Mouse (Mus musculus) ES-E14 (cell line): Measurements from ENCODE around the gene Klk1b5. TPM values are rescaled to one million over a fixed set of nuclear protein-coding genes. Genes with fewer than 3 reads are reported as not detected.
"Not testable (repeated sequence)": the region's sequence is repeated elsewhere in the genome, so short reads cannot be mapped to it uniquely, and the experiment has no call there.

Source experiments
- DNase-seq: peaks from one replicate; pipeline ENCODE4 v3.0.0-alpha.2; 2013; ENCODE audit warnings: low read depth, low spot score
- H3K27ac ChIP-seq: 2 replicates; pipeline ENCODE4 v1.5.1; 2012; ENCODE audit warnings: low read depth, mild to moderate bottlenecking, low read length, moderate library complexity, mixed read lengths; ENCODE audit not compliant: poor library complexity, insufficient read depth, severe bottlenecking
- H3K36me3 ChIP-seq: 2 replicates; pipeline ENCODE4 v1.6.1; 2012; ENCODE audit warnings: mild to moderate bottlenecking, low read length, moderate library complexity, mixed read lengths; ENCODE audit not compliant: control insufficient read depth, poor library complexity, insufficient read depth, severe bottlenecking
- H3K4me1 ChIP-seq, 2 experiments: fragments of 150-350 bp in 1 of 2; sonication (generic) in 1 of 2; 2 replicates each; pipeline ENCODE4 v1.6.1; 2012; ENCODE audit warnings: low read length in 2 of 2, mild to moderate bottlenecking in 1 of 2, mixed read lengths in 1 of 2; ENCODE audit not compliant: control insufficient read depth in 2 of 2, insufficient read depth in 2 of 2, poor library complexity in 1 of 2
- H3K4me3 ChIP-seq, 2 experiments: fragments of 150-350 bp in 1 of 2; sonication (generic) in 1 of 2; 2 replicates each; pipeline ENCODE4 v1.5.1; 2012; ENCODE audit warnings: low read length in 2 of 2, low read depth in 1 of 2, mild to moderate bottlenecking in 1 of 2, mixed read lengths in 1 of 2; ENCODE audit not compliant: insufficient read depth in 1 of 2, poor library complexity in 1 of 2, severe bottlenecking in 1 of 2
- H3K9ac ChIP-seq: 2 replicates; pipeline ENCODE4 v1.6.1; 2012; ENCODE audit warnings: low read depth, mild to moderate bottlenecking, low read length, mixed read lengths; ENCODE audit not compliant: poor library complexity, insufficient read depth, severe bottlenecking
- H3K9me3 ChIP-seq: fragments of 150-350 bp; sonication (generic); 2 replicates; pipeline ENCODE4 v1.6.1; 2012; ENCODE audit warnings: low read depth, mild to moderate bottlenecking, low read length; ENCODE audit not compliant: control insufficient read depth, insufficient read depth
- CHD2 ChIP-seq: IDR thresholded peaks from 2 replicates; pipeline ENCODE4 v1.6.1; 2014; ENCODE audit warnings: mild to moderate bottlenecking, low read depth, low read length, inconsistent platforms
- HCFC1 ChIP-seq: IDR thresholded peaks from 2 replicates; pipeline ENCODE4 v1.6.1; 2012; ENCODE audit warnings: low read length, inconsistent platforms, borderline replicate concordance; ENCODE audit not compliant: insufficient read depth
- MAFK ChIP-seq: IDR thresholded peaks from 2 replicates; pipeline ENCODE4 v1.6.1; 2014; ENCODE audit warnings: mild to moderate bottlenecking, low read depth, low read length, inconsistent platforms; ENCODE audit not compliant: insufficient read depth
- ZC3H11A ChIP-seq: IDR thresholded peaks from 2 replicates; pipeline ENCODE4 v1.6.1; 2012; ENCODE audit warnings: low read depth, mild to moderate bottlenecking, inconsistent platforms, low read length, borderline replicate concordance
- ZNF384 ChIP-seq: IDR thresholded peaks from 2 replicates; pipeline ENCODE4 v1.6.1; 2012; ENCODE audit warnings: low read depth, low read length, inconsistent platforms
- in situ Hi-C, 2 experiments: fragments of 600-800 bp; cut with MboI; formaldehyde crosslinking; loops; one replicate each; pipeline ENCODE4 v1.15.1; 2025; ENCODE audit warnings: low sequenced_read_pairs in 2 of 2, inconsistent platforms in 1 of 2; ENCODE audit not compliant: unreplicated experiment in 2 of 2
- total RNA-seq: library from RNA; depleted of rRNA; stranded (reverse); fragments of 300-350 nt; gene quantifications from 2 replicates; pipeline ENCODE4 v1.2.3, GENCODE M21; 2012; rRNA removed

Klk1b5 gene
- not detected in 2 replicates for total RNA-seq

- H3K36me3 ChIP-seq: no peaks in the 10 kb centered on the region
- no peaks in the 10 kb centered on the region for H3K9me3 ChIP-seq
- TF ChIP-seq MAFK (no peak), CHD2 (no peak), ZNF384 (no peak), HCFC1 (no peak), ZC3H11A (no peak)
- no peak within 1 kb of the TSS for H3K27ac ChIP-seq
- no peaks in the 10 kb centered on the region for H3K4me1 ChIP-seq
- no peak within 1 kb of the TSS for H3K9ac ChIP-seq
- H3K4me3 ChIP-seq: no peak within 1 kb of the TSS
- in situ Hi-C loops: loop anchor here in 1 of 2 experiments (5.0 to 25.0 kb wide), 2 partner anchors 203 to 253 kb away; partner anchors contain the start of genes Klk1b1, Klk1b26 and Klk1b8
- no peak for DNase-seq
Observed at GRCm38 (mm10) chr7:44215645-44216044, at the start of gene Klk1b5. Gene Klk1b5 (plus strand): TSS chr7:44215945.

- H3K36me3 ChIP-seq: no peaks in the 10 kb centered on the region
- TF ChIP-seq MAFK (no peak), ZNF384 (no peak), ZC3H11A (no peak), HCFC1 (no peak), CHD2 (no peak)
- no peak for DNase-seq
- in situ Hi-C loops: no loop called here
- H3K9me3 ChIP-seq: no peaks in the 10 kb centered on the region; the same call in 1 of the 2 replicates
- H3K4me1 ChIP-seq: no peaks in the 10 kb centered on the region
- no peak overlapping the region for H3K4me3 ChIP-seq
- H3K9ac ChIP-seq: no peak overlapping the region
- no peak overlapping the region for H3K27ac ChIP-seq
Observed at GRCm38 (mm10) chr7:44179299-44180045, 36.3 kb upstream of the Klk1b5 start.

DNA sequence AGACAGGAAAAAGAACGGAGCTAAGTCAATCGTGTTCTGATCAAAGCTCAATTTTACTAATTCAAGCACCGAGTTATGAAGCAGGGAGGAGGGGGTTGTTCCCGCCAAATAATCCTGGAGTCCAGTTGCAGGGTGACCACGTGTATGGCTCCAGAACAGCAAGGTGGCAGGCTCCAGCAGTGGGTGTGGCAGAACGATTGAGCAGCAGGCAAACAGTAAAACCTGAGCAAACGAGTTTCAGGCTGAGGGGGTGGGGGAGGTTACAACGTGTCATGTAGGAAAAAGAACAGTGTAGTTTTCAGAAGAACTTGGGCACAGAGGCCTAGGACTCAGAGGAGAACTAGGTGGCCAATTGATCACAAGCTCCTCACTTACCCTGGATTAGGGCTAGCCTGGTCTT, 29.2 kb upstream of the Klk1b5 start:
- H3K9me3 ChIP-seq, H3K9ac ChIP-seq, DNase-seq, H3K36me3 ChIP-seq, H3K27ac ChIP-seq, in situ Hi-C loops, H3K4me3 ChIP-seq, H3K4me1 ChIP-seq: not testable (repeated sequence)

DNA sequence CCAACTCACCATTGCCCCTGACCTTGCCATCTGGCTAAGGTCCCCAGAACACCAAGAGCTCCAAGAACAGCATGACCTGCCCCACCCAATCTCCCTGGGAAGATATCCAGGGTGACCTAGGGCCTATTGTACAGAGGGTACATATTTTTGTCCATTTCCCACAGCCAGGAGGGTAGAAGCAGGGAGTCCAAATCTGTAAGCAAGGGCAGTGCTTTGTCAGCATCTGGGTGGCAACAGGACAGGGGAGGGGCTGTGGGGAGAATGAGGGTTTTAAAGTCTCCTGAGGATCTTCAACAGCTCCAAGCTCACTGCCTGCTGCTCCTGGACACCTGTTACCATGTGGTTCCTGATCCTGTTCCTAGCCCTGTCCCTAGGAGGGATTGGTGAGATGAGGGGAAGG, 27.8 kb upstream of the Klk1b5 start, which contains the start of gene Klk1b24:
TSS of gene Klk1b24 (plus strand) at position 301 of the 400 bp plus-strand sequence.
- DNase-seq, H3K36me3 ChIP-seq, H3K4me3 ChIP-seq, H3K9ac ChIP-seq, H3K9me3 ChIP-seq, H3K27ac ChIP-seq, in situ Hi-C loops, H3K4me1 ChIP-seq: not testable (repeated sequence)

- in situ Hi-C loops, DNase-seq, H3K4me1 ChIP-seq, H3K27ac ChIP-seq, H3K36me3 ChIP-seq, H3K9me3 ChIP-seq, H3K9ac ChIP-seq, H3K4me3 ChIP-seq: not testable (repeated sequence)
Observed at GRCm38 (mm10) chr7:44193466-44193865, 22.3 kb upstream of the Klk1b5 start.
